Mouse (Mus musculus) cerebellum, adult 9-11 months (tissue): ENCODE measurements at regions not wholly inside any gene's neighbourhood (a gene's known extent, or its start where the extent isn't known, plus 50 kb on each side); places are given as distances from the start of the nearest gene placed in this dataset.
"Not testable (repeated sequence)": the region's sequence is repeated elsewhere in the genome, so short reads cannot be mapped to it uniquely, and the experiment has no call there.

Experiments used
- DNase-seq: peaks from one replicate; pipeline ENCODE4 v3.0.0; 2022

- DNase-seq = peak; percentile 37
These were observed 293.1 kb upstream of the Slc7a14 start for GRCm38 (mm10) chr3:31603237-31603636.

- not testable (repeated sequence) for DNase-seq
These were observed 286.4 kb upstream of the Slc7a14 start for GRCm38 (mm10) chr3:31596581-31596980.

DNA sequence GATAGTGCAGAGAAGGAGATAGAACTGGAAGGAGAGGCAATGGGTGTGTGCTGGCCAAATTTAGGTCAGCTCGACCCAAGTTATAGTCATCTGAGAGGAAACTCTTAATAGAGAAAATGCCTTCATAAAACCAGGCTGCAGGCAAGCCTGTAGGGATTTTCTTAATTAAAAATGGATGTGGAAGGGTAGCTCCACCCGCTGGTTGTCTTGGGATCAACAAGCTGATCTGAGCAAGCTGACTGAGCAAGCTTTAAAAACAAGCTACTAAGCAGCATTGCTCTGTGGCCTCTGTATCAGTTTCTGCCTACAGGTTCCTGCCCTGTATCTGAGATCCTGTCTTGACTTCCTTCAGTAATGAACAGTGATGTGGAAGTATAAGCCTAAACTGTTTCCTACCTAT is 275.8 kb upstream of the Slc7a14 start:
- DNase-seq = no peak

DNA sequence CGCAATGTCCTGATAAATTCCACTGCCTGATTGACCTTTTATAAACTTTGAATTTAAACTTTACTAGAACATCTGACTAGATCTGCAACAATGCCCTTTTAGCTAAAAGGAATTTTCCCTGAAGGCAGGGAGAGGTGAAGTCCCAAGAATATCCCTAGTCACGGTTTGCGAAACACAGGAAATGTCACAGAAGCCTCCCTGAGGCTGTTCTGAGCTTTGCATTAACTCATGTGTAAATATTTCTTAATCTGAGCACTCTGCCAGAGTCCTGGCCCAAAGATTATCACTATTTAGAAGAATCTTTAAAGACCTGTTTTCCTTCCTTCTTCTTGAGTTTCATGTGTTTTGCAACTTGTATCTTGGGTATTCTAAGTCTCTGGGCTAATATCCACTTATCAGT is 263.7 kb upstream of the Slc7a14 start:
- DNase-seq = no peak
